ENCODE assay signal across 9 mouse cellular contexts in the genomic region with DNA sequence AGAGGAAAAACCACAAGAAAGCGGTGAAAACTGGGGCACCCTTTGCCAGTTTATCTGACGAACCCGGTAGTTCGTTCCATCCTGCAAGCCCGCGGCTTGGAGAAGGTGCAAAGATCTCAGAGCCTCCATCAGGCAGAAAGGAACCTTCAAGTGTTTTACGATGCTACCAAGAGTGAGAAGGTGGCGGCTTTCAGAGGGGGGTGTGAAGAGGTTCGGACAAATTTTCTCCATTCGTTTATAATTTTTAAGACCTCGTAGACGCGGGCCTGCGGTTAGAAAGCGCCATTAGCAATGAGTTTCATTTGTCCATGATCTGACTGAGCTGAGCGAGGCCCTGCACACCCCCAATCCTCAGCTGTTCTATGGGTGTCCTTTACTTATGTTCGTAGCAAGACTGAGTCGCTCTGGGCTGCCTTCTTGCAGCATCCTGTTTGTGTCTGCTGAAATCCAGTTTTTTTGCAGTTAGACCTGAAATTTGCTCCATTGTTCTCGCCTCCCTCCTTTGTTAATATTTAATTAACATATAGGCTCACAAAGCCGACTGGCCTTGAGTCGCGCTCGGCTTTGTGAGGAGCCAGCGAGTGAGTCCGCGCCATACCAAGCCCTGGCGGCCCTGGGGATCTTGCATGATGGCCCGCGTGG. TPM values are rescaled to one million over a fixed set of nuclear protein-coding genes. Genes with fewer than 3 reads are reported as not detected.
A peak's percentile ranks its signal among the peaks of the same experiment; 100 is the strongest.
DNase-seq lines count a peak whose midpoint lies in the region; ATAC-seq and TF ChIP-seq lines count a peak whose summit lies in the region.
"Had no signal": no experiment of that assay in that cellular context is flagged by ENCODE, and none has a peak within 500 bp of the region (broad histone marks: within the 10 kb centered on the region; RNA-seq: fewer than 3 reads in every experiment).

No protein-coding gene starts in this region.

- peak; percentile 60 for DNase-seq in forebrain, postnatal 0 days
- DNase-seq in limb, embryonic 11.5 days (ENCODE audit: low spot score), result peak; percentile 70
- no peak for DNase-seq in thymus, postnatal 4 days
- no peak for DNase-seq in gastrocnemius, postnatal 10 days
- no peak for DNase-seq in right cerebral cortex, postnatal 25 days

- no peak overlapping the region for H3K4me2 ChIP-seq in forebrain, postnatal 0 days (ENCODE audit: low read depth)
- H3K4me2 ChIP-seq in forebrain, embryonic 15.5 days (replicated peaks), result no peak overlapping the region
- H3K4me2 ChIP-seq in embryonic facial prominence, embryonic 13.5 days, result 0 out of 2 replicates have a peak overlapping the region, but pooled peaks have one; percentile 3
- no peak overlapping the region for H3K4me2 ChIP-seq in limb, embryonic 11.5 days (ENCODE audit: low read depth, severe bottlenecking)

- no peak overlapping the region for H3K27ac ChIP-seq in forebrain, postnatal 0 days (ENCODE audit: low read depth, low read length)
- no peak overlapping the region for H3K27ac ChIP-seq in forebrain, embryonic 15.5 days (replicated peaks)
- no peak overlapping the region for H3K27ac ChIP-seq in embryonic facial prominence, embryonic 13.5 days
- H3K27ac ChIP-seq in limb, embryonic 11.5 days (replicated peaks; ENCODE audit: low read depth, low read length), result no peak overlapping the region

- H3K9me3 ChIP-seq in forebrain, postnatal 0 days (ENCODE audit: low read length), result no peaks in the 10 kb centered on the region
- H3K9me3 ChIP-seq in forebrain, embryonic 15.5 days, result no peaks in the 10 kb centered on the region
- no peaks in the 10 kb centered on the region for H3K9me3 ChIP-seq in E14TG2a.4 (ENCODE audit: low read length)
- H3K9me3 ChIP-seq in embryonic facial prominence, embryonic 13.5 days, result no peaks in the 10 kb centered on the region
- no peaks in the 10 kb centered on the region for H3K9me3 ChIP-seq in limb, embryonic 11.5 days (ENCODE audit: control insufficient read depth, low read length)

- peaks cover 78% of the 10 kb centered on the region for H3K27me3 ChIP-seq in forebrain, postnatal 0 days (ENCODE audit: insufficient read depth, low read length)
- peaks cover 84% of the 10 kb centered on the region for H3K27me3 ChIP-seq in forebrain, embryonic 15.5 days
- H3K27me3 ChIP-seq in E14TG2a.4 (ENCODE audit: insufficient read depth, low read length), result peaks cover 85% of the 10 kb centered on the region
- H3K27me3 ChIP-seq in embryonic facial prominence, embryonic 13.5 days, result peaks cover 97% of the 10 kb centered on the region
- peaks cover 86% of the 10 kb centered on the region for H3K27me3 ChIP-seq in limb, embryonic 11.5 days (ENCODE audit: control insufficient read depth, insufficient read depth, low read length)

- TF ChIP-seq CTCF in forebrain, postnatal 0 days (IDR thresholded peaks at IDR 0.05; ENCODE audit: low read depth), result no peak
- no peak for TF ChIP-seq CTCF in E14TG2a.4 (conservative IDR thresholded peaks at IDR 0.05; ENCODE audit: low read length)

- H3K4me1 ChIP-seq in forebrain, postnatal 0 days (ENCODE audit: insufficient read depth), result 0 out of 2 replicates have a peak, but pooled peaks cover 10% of the 10 kb centered on the region
- peaks cover 23% of the 10 kb centered on the region for H3K4me1 ChIP-seq in forebrain, embryonic 15.5 days
- H3K4me1 ChIP-seq in E14TG2a.4 (replicated peaks; ENCODE audit: low read depth, low read length), result peaks cover 48% of the 10 kb centered on the region
- peaks cover 21% of the 10 kb centered on the region for H3K4me1 ChIP-seq in embryonic facial prominence, embryonic 13.5 days
- H3K4me1 ChIP-seq in limb, embryonic 11.5 days (ENCODE audit: control insufficient read depth, insufficient read depth, low read length), result peaks cover 12% of the 10 kb centered on the region; the same call in 1 of the 2 replicates

- 1% methylated on average over 29 of the region's 29 CpGs for WGBS in forebrain, postnatal 0 days
- WGBS in forebrain, embryonic 15.5 days, result under 1% methylated on average over 29 of the region's 29 CpGs
- under 1% methylated on average over 29 of the region's 29 CpGs for WGBS in embryonic facial prominence, embryonic 13.5 days
- WGBS in limb, embryonic 11.5 days, result under 1% methylated on average over 29 of the region's 29 CpGs

- no peak for ATAC-seq in forebrain, postnatal 0 days
- ATAC-seq in forebrain, embryonic 15.5 days (replicated peaks), result no peak
- no peak for ATAC-seq in embryonic facial prominence, embryonic 13.5 days (ENCODE audit: insufficient number of reproducible peaks, insufficient read depth, low FRiP score, low TSS enrichment, low read depth)
- ATAC-seq in limb, embryonic 11.5 days (ENCODE audit: insufficient number of reproducible peaks, low FRiP score, low TSS enrichment, low read depth), result no peak

- no peak overlapping the region for H3K9ac ChIP-seq in forebrain, postnatal 0 days
- no peak overlapping the region for H3K9ac ChIP-seq in forebrain, embryonic 15.5 days (replicated peaks)
- no peak overlapping the region for H3K9ac ChIP-seq in embryonic facial prominence, embryonic 13.5 days
- no peak overlapping the region for H3K9ac ChIP-seq in limb, embryonic 11.5 days (ENCODE audit: low read length)

- no peak overlapping the region for H3K4me3 ChIP-seq in forebrain, postnatal 0 days (ENCODE audit: low read depth, low read length)
- no peak overlapping the region for H3K4me3 ChIP-seq in forebrain, embryonic 15.5 days
- H3K4me3 ChIP-seq in E14TG2a.4 (replicated peaks; ENCODE audit: low read length), result peak overlapping the region; percentile 79
- H3K4me3 ChIP-seq in embryonic facial prominence, embryonic 13.5 days, result peak overlapping the region; percentile 9; the same call in 1 of the 2 replicates
- H3K4me3 ChIP-seq in limb, embryonic 11.5 days (ENCODE audit: low read depth, low read length), result no peak overlapping the region

- H3K36me3 ChIP-seq in forebrain, postnatal 0 days (ENCODE audit: insufficient read depth), result no peaks in the 10 kb centered on the region
- H3K36me3 ChIP-seq in forebrain, embryonic 15.5 days, result no peaks in the 10 kb centered on the region
- H3K36me3 ChIP-seq in E14TG2a.4 (ENCODE audit: insufficient read depth, low read length), result no peaks in the 10 kb centered on the region
- no peaks in the 10 kb centered on the region for H3K36me3 ChIP-seq in embryonic facial prominence, embryonic 13.5 days
- no peaks in the 10 kb centered on the region for H3K36me3 ChIP-seq in limb, embryonic 11.5 days (ENCODE audit: control insufficient read depth, insufficient read depth, low read length)

RNA-seq across cellular contexts. Expression of gene En2, which starts 2.2 kb away (rescaled TPM):
- 0.05 and 0.46 TPM in 2 replicates for total RNA-seq in forebrain, postnatal 0 days (2014; rRNA removed)
- not detected in 2 replicates for polyA plus RNA-seq in forebrain, postnatal 0 days (2015; fragmentation: Nextera tagmentation; extraction: Ambion mirVana)
- not detected in 2 replicates for polyA plus RNA-seq in forebrain, embryonic 15.5 days (2015; fragmentation: Nextera tagmentation; extraction: Ambion mirVana)
- polyA plus RNA-seq in embryonic facial prominence, embryonic 13.5 days (2015; fragmentation: Nextera tagmentation; extraction: Ambion mirVana), result not detected in 2 replicates
- polyA plus RNA-seq in limb, embryonic 11.5 days (2014; fragmentation: Nextera tagmentation; extraction: Ambion mirVana), result not detected in 2 replicates
- under 1 TPM; 0.11 to 0.19 TPM for total RNA-seq in gastrocnemius, postnatal 10 days (2021)
- total RNA-seq: MEL had no signal

Comparison
In these comparisons a context has a peak if more than half of its experiments do, and no peak if none do; other contexts are left out.
1. DNase-seq: peak in forebrain, postnatal 0 days (single experiment) and limb, embryonic 11.5 days (single experiment); none in thymus, postnatal 4 days (single experiment), gastrocnemius, postnatal 10 days (single experiment) and right cerebral cortex, postnatal 25 days (single experiment).
2. H3K4me3 ChIP-seq: peak in E14TG2a.4 (single experiment) and embryonic facial prominence, embryonic 13.5 days (single experiment); none in forebrain, postnatal 0 days (single experiment), forebrain, embryonic 15.5 days (single experiment) and limb, embryonic 11.5 days (single experiment).